Mouse (Mus musculus): ENCODE data around the gene Enam. TPM values are rescaled to one million over a fixed set of nuclear protein-coding genes. Genes with fewer than 3 reads are reported as not detected.
"Not testable (repeated sequence)": the region's sequence is repeated elsewhere in the genome, so short reads cannot be mapped to it uniquely, and the experiment has no call there.

Enam gene
- polyA plus RNA-seq, 1 experiment from 2014 or later: not detected

DNA sequence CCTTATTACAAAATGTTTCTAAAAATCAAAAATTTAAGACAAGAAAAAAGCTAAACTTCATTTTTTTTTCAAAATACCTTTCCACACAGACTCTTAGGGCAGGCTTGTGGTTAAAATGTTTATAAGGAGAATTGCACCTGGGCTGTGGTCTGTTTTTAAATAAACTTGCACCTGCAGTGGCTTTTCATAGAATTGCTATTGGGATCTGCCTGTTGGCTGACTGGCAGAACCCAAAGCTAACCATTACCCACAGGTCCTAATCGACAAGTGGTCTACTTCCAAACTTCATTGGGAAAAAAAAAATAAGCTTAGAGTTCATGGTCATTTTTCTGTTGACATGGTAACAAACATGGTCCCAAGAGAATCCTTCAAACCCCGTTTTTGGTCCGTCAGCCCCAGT, 46.9 kb downstream of the Enam start:
- H3K9me3 ChIP-seq: no peaks in the 10 kb centered on the region
- no peak overlapping the region for H3K9ac ChIP-seq
- 66% methylated on average over 3 of the region's 3 CpGs for WGBS
- H3K36me3 ChIP-seq: no peaks in the 10 kb centered on the region
- no peak overlapping the region for H3K27ac ChIP-seq
- no peak overlapping the region for H3K4me2 ChIP-seq
- ATAC-seq (ENCODE audit: insufficient read depth, low FRiP score, low read depth): no peak
- H3K27me3 ChIP-seq (replicated peaks): no peaks in the 10 kb centered on the region
- no peaks in the 10 kb centered on the region for H3K4me1 ChIP-seq
- no peak overlapping the region for H3K4me3 ChIP-seq (replicated peaks)

DNA sequence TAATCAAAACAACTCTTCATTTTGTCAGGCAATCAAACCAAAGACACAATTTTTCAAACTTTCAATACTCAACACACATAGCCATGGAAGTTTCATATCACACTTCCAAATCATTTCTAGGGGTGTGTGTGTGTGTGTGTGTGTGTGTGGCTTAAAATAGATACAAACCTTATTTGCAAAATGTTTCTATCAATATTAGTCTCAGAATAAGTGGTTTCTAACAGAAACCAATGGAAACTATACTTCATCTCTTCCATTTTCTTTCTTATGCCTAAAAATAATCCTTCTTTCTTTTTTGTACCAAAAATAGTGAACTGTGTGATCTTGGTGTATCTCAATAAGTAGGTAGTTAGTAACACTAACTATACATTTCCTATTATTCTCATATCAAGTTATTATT, 53.1 kb downstream of the Enam start:
- Histone ChIP-seq H3K9me3 (no peaks in the 10 kb centered on the region), H3K9ac (no peak overlapping the region)
- no peak for ATAC-seq (ENCODE audit: insufficient read depth, low FRiP score, low read depth)

DNA sequence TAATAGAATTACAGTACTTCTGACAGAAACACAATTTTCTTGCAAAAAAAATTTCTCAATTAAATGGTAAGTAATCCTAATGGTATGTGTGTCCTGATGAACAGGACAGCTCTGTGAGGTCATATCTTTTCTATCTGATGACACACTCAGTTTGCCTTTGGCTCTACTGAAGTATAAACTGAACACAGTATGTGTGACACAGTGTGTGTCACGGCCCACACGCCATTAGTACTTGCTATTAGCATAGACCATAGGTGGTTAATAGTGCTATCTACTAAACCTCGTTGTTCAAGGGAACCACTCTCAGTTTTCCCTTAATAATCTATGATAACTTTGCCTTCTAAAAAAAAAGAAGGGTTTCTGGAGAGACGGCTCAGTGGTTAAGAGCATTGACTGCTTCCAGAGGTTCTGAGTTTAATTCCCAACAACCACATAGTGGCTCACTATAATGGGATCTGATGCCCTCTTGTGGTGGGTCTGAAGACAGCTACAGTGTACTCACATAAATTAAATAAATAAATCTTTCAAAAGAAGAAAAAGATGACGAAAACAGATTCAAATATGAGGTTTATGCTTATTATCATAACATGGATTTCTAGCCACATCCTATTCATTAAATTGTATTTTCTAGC, 55.0 kb downstream of the Enam start:
- Histone ChIP-seq H3K27me3 (replicated peaks) (no peaks in the 10 kb centered on the region), H3K27ac (no peak overlapping the region), H3K36me3 (no peaks in the 10 kb centered on the region), H3K9ac (no peak overlapping the region), H3K9me3 (no peaks in the 10 kb centered on the region), H3K4me2 (no peak overlapping the region), H3K4me1 (no peaks in the 10 kb centered on the region), H3K4me3 (replicated peaks) (no peak overlapping the region)
- no peak for ATAC-seq (ENCODE audit: insufficient read depth, low FRiP score, low read depth)
- 57% methylated on average over 5 of the region's 5 CpGs for WGBS

More for the DNA sequence above, 53.1 kb downstream of the Enam start:
- H3K4me2 ChIP-seq: no peak overlapping the region
- H3K36me3 ChIP-seq: no peaks in the 10 kb centered on the region
- no peaks in the 10 kb centered on the region for H3K27me3 ChIP-seq (replicated peaks)
- H3K27ac ChIP-seq: no peak overlapping the region
- no peak overlapping the region for H3K4me3 ChIP-seq (replicated peaks)
- H3K4me1 ChIP-seq: no peaks in the 10 kb centered on the region

DNA sequence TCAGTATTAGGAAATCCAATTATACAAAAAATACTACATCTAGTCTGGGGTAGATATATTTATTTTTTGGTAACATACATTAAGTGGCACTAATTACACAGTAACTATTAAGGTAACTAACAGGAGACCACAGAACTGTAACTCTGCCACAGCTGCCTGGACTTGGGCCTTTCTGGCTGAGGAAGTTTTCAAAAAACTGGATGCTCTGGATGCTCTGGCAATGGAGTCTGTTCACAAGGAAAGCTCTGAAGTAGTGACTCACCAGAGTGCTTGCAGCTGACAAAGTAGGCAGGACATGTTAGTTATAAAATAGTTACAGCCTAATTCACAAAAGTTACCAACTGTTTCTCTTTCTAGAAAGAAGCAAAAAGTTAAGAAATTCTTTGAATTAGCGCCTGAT, 56.6 kb downstream of the Enam start:
- 89% methylated on average over 1 of the region's 1 CpGs for WGBS
- not testable (repeated sequence) for H3K9ac ChIP-seq

DNA sequence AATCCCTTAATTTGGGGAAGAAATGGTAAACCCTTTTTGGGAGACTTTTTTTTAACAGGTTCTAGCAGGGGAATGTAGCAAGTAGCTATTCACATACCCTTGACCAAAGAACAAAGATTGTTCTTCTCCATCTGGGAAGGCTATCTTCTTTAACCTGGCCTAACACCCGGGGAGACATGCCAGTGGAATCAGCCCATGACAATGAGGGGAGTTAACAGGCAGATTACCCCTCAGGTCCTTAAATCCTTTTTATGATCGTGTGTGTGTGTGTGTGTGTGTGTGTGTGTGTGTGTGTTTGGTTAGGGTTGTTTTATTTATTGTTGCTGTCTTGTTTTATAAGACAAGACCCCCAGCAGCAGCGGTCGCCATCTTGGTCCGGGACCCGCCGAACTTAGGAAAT, 57.8 kb downstream of the Enam start:
- Histone ChIP-seq H3K27me3 (replicated peaks) (no peaks in the 10 kb centered on the region), H3K4me3 (replicated peaks) (no peak overlapping the region), H3K9ac (no peak overlapping the region), H3K9me3 (no peaks in the 10 kb centered on the region), H3K27ac (no peak overlapping the region), H3K36me3 (no peaks in the 10 kb centered on the region), H3K4me2 (no peak overlapping the region), H3K4me1 (no peaks in the 10 kb centered on the region)
- ATAC-seq (ENCODE audit: insufficient read depth, low FRiP score, low read depth): no peak
- 85% methylated on average over 7 of the region's 7 CpGs for WGBS

More for the DNA sequence above, 56.6 kb downstream of the Enam start:
- ATAC-seq (ENCODE audit: insufficient read depth, low FRiP score, low read depth); H3K4me2 ChIP-seq; H3K36me3 ChIP-seq; H3K27me3 ChIP-seq (replicated peaks); H3K9me3 ChIP-seq; H3K27ac ChIP-seq; H3K4me3 ChIP-seq (replicated peaks); H3K4me1 ChIP-seq: not testable (repeated sequence)

DNA sequence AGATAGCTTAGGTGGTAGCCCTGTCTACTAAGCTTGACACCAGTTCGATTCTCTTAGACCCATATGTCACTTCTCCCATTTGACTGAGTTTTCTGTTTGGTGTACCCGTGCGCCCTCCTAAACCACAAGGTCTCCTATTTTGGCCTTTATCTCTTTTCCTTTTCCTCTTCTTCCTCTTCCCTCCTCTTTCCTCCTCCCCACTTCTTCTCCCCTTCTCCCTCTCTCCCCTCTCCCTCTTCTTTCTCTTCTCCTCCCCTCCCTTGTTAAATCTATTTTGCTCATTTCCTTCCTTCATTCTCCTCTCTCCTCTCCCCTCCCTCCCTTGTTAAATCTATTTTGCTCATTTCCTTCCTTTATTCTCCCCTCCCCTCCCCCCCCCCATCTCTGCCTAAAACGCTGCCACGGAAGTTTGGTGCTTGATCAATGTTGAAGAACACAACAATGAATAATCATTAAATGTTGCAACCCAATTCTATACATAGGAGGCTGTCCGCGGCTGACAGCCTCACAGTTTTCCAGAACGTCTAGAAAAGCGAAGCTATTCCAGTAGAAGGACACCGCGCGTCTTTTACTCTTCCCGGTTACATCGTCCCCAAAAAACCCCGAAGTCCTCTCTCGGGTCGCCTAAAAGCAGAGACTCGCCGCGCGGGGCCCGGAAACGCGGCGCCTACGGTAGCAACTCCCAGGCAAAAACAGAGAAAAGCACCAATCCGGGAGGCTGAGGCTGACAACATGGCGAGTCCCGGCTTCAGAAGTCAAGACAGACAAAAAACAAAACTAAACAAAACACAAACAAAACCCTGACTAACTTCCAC, 65.7 kb downstream of the Enam start:
- peaks cover 13% of the 10 kb centered on the region for H3K4me1 ChIP-seq
- no peaks in the 10 kb centered on the region for H3K36me3 ChIP-seq
- peak; percentile 48; the same call in 1 of the 2 replicates for ATAC-seq (ENCODE audit: insufficient read depth, low FRiP score, low read depth)
- H3K9me3 ChIP-seq: no peaks in the 10 kb centered on the region
- peak overlapping the region; percentile 64 for H3K4me2 ChIP-seq
- no peaks in the 10 kb centered on the region for H3K27me3 ChIP-seq (replicated peaks)
- peak overlapping the region; percentile 98 for H3K27ac ChIP-seq
- WGBS: 8% methylated on average over 29 of the region's 29 CpGs
- peak overlapping the region; percentile 90 for H3K4me3 ChIP-seq (replicated peaks)
- peak overlapping the region; percentile 63; the same call in 1 of the 2 replicates for H3K9ac ChIP-seq

DNA sequence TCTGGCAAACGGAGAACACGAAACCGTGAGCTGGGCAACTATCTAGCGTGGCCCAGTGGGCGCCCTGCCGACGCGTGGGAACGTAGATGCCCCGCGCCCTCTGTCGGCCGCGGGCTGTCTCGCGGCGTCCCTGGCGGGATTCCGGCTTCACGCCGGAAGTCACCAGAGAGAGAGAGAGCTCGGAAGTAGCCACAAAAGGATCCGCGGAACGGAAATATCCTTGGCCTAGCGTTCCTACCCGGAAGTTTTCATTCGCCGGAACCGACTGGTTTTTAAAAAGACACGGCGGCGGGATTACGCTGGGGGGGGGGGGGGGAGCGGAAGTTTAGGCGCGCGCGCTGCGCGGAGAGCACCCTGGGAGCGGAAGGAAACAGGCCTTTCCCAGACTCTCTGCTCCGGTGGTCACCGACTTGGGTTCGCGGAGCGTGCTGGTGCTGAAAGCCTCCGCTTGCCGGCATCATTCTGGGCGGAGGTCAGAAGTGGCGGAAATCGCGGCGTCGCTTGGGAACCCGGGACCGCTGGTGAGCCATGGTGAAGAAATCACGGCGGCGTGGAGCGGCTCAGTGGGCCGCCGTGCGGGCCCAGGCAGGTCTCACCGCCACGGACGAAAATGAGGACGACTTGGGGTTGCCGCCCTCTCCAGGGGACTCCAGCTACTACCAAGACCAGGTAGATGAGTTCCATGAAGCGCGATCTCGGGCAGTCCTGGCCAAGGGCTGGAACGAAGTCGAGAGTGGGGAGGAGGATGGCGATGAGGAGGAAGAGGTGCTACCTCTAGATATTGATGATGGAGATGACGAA, 66.5 kb downstream of the Enam start, which contains the start of gene Utp3:
Gene Utp3 (plus strand): TSS at position 377 of the 801 bp plus-strand sequence.
- Histone ChIP-seq H3K9ac (peak within 1 kb of the TSS; percentile 94), H3K27ac (peak within 1 kb of the TSS; percentile 98), H3K4me2 (peak within 1 kb of the TSS; percentile 92), H3K36me3 (no peaks in the 10 kb centered on the region), H3K9me3 (no peaks in the 10 kb centered on the region), H3K4me3 (replicated peaks) (peak within 1 kb of the TSS; percentile 90), H3K4me1 (peaks cover 13% of the 10 kb centered on the region), H3K27me3 (replicated peaks) (no peaks in the 10 kb centered on the region)
- peak; percentile 96 for ATAC-seq (ENCODE audit: insufficient read depth, low FRiP score, low read depth)
- WGBS: under 1% methylated on average over 76 of the region's 76 CpGs

Other genes with a start within 250 kb of the Enam start
- not detected in 2 replicates for gene Gm7714, start 219.1 kb upstream of the Enam start, polyA plus RNA-seq (2015; fragmentation: Nextera tagmentation; extraction: Ambion mirVana)
- gene Prol1, start 170.7 kb upstream of the Enam start, polyA plus RNA-seq (2015; fragmentation: Nextera tagmentation; extraction: Ambion mirVana): not detected in 2 replicates
- not detected in 2 replicates for gene Amtn, start 111.9 kb upstream of the Enam start, polyA plus RNA-seq (2015; fragmentation: Nextera tagmentation; extraction: Ambion mirVana)
- gene Ambn, start 32.0 kb upstream of the Enam start, polyA plus RNA-seq (2015; fragmentation: Nextera tagmentation; extraction: Ambion mirVana): not detected in 2 replicates
- 0.19 and 0.27 TPM in 2 replicates for gene Jchain, start 39.9 kb downstream of the Enam start, polyA plus RNA-seq (2015; fragmentation: Nextera tagmentation; extraction: Ambion mirVana)
- gene Utp3, start 66.5 kb downstream of the Enam start, polyA plus RNA-seq (2015; fragmentation: Nextera tagmentation; extraction: Ambion mirVana): 62.6 and 65.5 TPM in 2 replicates
- 16.8 and 18.3 TPM in 2 replicates for gene Rufy3, start 77.1 kb downstream of the Enam start, polyA plus RNA-seq (2015; fragmentation: Nextera tagmentation; extraction: Ambion mirVana)
- 51.0 and 51.4 TPM in 2 replicates for gene Grsf1, start 188.2 kb downstream of the Enam start, polyA plus RNA-seq (2015; fragmentation: Nextera tagmentation; extraction: Ambion mirVana)
- 11.7 and 12.9 TPM in 2 replicates for gene Mob1b, start 232.9 kb downstream of the Enam start, polyA plus RNA-seq (2015; fragmentation: Nextera tagmentation; extraction: Ambion mirVana)